Mouse (Mus musculus): ENCODE results near the gene Cbx5. TPM values are rescaled to one million over a fixed set of nuclear protein-coding genes. Genes with fewer than 3 reads are reported as not detected.
A peak's percentile ranks its signal among the peaks of the same experiment; 100 is the strongest.

Gene Cbx5
- polyA plus RNA-seq, 1 experiment = 26.9 TPM

- H3K27me3 ChIP-seq (replicated peaks; ENCODE audit: control insufficient read depth, insufficient read depth, low read length) = no peaks in the 10 kb centered on the region
- no peak for TF ChIP-seq POLR2A (IDR thresholded peaks at IDR 0.05; ENCODE audit: low read depth, low read length)
- no peak for TF ChIP-seq CTCF (conservative IDR thresholded peaks at IDR 0.05; ENCODE audit: insufficient read depth, insufficient read length, low read depth, low read length)
- H3K4me1 ChIP-seq (ENCODE audit: control insufficient read depth, insufficient read depth, low read length) = no peaks in the 10 kb centered on the region
- 73% methylated on average over 5 of the region's 5 CpGs for WGBS
- no peaks in the 10 kb centered on the region for H3K36me3 ChIP-seq (ENCODE audit: control insufficient read depth, insufficient read depth, low read length)
- no peak overlapping the region for H3K27ac ChIP-seq (ENCODE audit: insufficient read depth, low read depth, low read length)
- H3K4me3 ChIP-seq (ENCODE audit: insufficient read depth, low read depth, low read length) = no peak overlapping the region
- DNase-seq = no peak
Measured at GRCm38 (mm10) chr15:103259162-103259561, 19.5 kb upstream of the Cbx5 start.

DNA sequence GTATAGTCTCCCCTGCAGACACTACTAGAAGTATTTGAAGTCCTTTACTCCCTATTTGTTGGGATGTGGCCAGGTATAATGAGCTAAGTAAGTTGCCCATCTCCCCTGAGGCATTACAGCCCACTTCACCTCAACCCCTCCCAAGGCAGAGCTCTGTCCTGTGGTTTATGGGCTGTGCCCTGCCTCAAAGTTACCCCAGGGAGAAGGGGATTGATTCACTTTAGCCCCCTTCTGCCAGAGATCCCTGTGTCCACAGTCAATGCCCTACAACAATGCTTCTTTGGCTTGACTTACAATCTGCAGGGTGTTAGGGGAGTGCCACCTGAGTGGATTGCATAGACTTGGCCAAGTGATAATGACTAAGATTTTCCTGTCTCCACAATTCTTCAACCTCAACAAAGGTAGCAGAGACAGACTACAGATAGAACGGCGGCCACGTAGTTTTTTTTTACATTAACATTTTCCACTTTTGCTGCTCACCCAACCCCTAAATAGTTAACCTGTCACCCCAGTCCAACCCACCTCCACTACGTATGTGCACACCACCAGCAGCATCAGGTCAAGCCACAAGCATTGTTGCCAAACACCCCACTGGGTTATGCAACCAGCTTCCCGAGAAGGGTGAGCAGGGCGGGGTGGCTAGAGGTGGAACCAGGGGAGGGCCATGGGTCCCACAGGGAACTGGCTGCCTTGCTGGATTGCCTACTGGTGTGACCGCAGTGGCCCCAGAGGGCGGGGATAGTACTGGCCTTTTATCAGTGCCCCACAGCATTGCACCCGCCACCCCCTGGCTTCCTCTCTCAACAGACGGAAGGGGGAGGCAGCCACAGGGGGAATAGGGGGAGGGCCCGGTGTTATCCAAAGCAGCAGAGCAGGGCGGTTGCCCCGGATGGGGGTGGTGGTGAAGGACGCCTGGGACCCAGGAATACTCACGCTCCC is 18.4 kb upstream of the Cbx5 start, which contains the start of gene Nfe2:
Gene Nfe2 (minus strand): TSS at position 614 of the 939 bp plus-strand sequence.
- 30% methylated on average over 15 of the region's 15 CpGs for WGBS
- Histone ChIP-seq H3K36me3 (ENCODE audit: control insufficient read depth, insufficient read depth, low read length) (no peaks in the 10 kb centered on the region), H3K27me3 (replicated peaks; ENCODE audit: control insufficient read depth, insufficient read depth, low read length) (no peaks in the 10 kb centered on the region), H3K4me3 (ENCODE audit: insufficient read depth, low read depth, low read length) (peak within 1 kb of the TSS; percentile 30; the same call in 1 of the 2 replicates), H3K27ac (ENCODE audit: insufficient read depth, low read depth, low read length) (no peak within 1 kb of the TSS), H3K4me1 (ENCODE audit: control insufficient read depth, insufficient read depth, low read length) (no peaks in the 10 kb centered on the region)
- TF ChIP-seq POLR2A (IDR thresholded peaks at IDR 0.05; ENCODE audit: low read depth, low read length) = no peak
- no peak for TF ChIP-seq CTCF (conservative IDR thresholded peaks at IDR 0.05; ENCODE audit: insufficient read depth, insufficient read length, low read depth, low read length)
- DNase-seq = peak; percentile 77

- Histone ChIP-seq H3K4me3 (ENCODE audit: insufficient read depth, low read depth, low read length) (no peak overlapping the region), H3K36me3 (ENCODE audit: control insufficient read depth, insufficient read depth, low read length) (no peaks in the 10 kb centered on the region), H3K27ac (ENCODE audit: insufficient read depth, low read depth, low read length) (no peak overlapping the region), H3K27me3 (replicated peaks; ENCODE audit: control insufficient read depth, insufficient read depth, low read length) (no peaks in the 10 kb centered on the region), H3K4me1 (ENCODE audit: control insufficient read depth, insufficient read depth, low read length) (no peaks in the 10 kb centered on the region)
- WGBS = 95% methylated on average over 6 of the region's 6 CpGs
- TF ChIP-seq CTCF (conservative IDR thresholded peaks at IDR 0.05; ENCODE audit: insufficient read depth, insufficient read length, low read depth, low read length) (no peak), POLR2A (IDR thresholded peaks at IDR 0.05; ENCODE audit: low read depth, low read length) (no peak)
- no peak for DNase-seq
Measured at GRCm38 (mm10) chr15:103256210-103256986, 16.8 kb upstream of the Cbx5 start.

- no peaks in the 10 kb centered on the region for H3K4me1 ChIP-seq (ENCODE audit: control insufficient read depth, insufficient read depth, low read length)
- H3K27ac ChIP-seq (ENCODE audit: insufficient read depth, low read depth, low read length) = no peak overlapping the region
- H3K4me3 ChIP-seq (ENCODE audit: insufficient read depth, low read depth, low read length) = peak overlapping the region; percentile 37; the same call in 1 of the 2 replicates
- peak; percentile 37 for DNase-seq
- H3K36me3 ChIP-seq (ENCODE audit: control insufficient read depth, insufficient read depth, low read length) = no peaks in the 10 kb centered on the region
- H3K27me3 ChIP-seq (replicated peaks; ENCODE audit: control insufficient read depth, insufficient read depth, low read length) = no peaks in the 10 kb centered on the region
- WGBS = 2% methylated on average over 25 of the region's 25 CpGs
- TF ChIP-seq POLR2A (IDR thresholded peaks at IDR 0.05; ENCODE audit: low read depth, low read length) (no peak), CTCF (conservative IDR thresholded peaks at IDR 0.05; ENCODE audit: insufficient read depth, insufficient read length, low read depth, low read length) (no peak)
Measured at GRCm38 (mm10) chr15:103255169-103255568, 15.6 kb upstream of the Cbx5 start.

DNA sequence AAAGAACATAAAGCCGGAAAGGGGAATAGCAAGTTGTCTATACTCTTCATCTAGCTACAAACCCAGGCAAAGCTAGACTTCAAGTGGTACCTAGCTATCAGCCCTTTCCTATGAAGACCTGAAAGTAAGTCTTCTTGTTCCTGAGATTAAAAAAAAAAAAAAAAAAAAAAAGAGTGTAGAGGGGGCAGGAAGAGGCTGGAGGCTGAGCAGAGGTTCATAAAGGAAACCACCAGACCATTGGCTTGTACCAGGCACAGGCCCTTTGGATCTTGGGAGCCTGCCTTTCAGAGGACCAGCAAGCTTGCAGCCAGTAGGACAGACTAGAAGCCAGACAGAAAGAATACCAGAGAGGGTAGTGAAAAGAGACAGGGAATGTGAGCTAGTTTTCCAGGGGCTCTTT is 13.7 kb upstream of the Cbx5 start:
- no peak for DNase-seq
- no peaks in the 10 kb centered on the region for H3K4me1 ChIP-seq (ENCODE audit: control insufficient read depth, insufficient read depth, low read length)
- H3K27ac ChIP-seq (ENCODE audit: insufficient read depth, low read depth, low read length) = no peak overlapping the region
- no peaks in the 10 kb centered on the region for H3K36me3 ChIP-seq (ENCODE audit: control insufficient read depth, insufficient read depth, low read length)
- no peak overlapping the region for H3K4me3 ChIP-seq (ENCODE audit: insufficient read depth, low read depth, low read length)
- H3K27me3 ChIP-seq (replicated peaks; ENCODE audit: control insufficient read depth, insufficient read depth, low read length) = no peaks in the 10 kb centered on the region
- WGBS = 89% methylated on average over 1 of the region's 1 CpGs
- TF ChIP-seq CTCF (conservative IDR thresholded peaks at IDR 0.05; ENCODE audit: insufficient read depth, insufficient read length, low read depth, low read length) (no peak), POLR2A (IDR thresholded peaks at IDR 0.05; ENCODE audit: low read depth, low read length) (no peak)

GRCm38 (mm10) chr15:103252660-103253059 is 13.0 kb upstream of the Cbx5 start:
- no peaks in the 10 kb centered on the region for H3K4me1 ChIP-seq (ENCODE audit: control insufficient read depth, insufficient read depth, low read length)
- no peak overlapping the region for H3K4me3 ChIP-seq (ENCODE audit: insufficient read depth, low read depth, low read length)
- WGBS = 81% methylated on average over 3 of the region's 3 CpGs
- H3K27me3 ChIP-seq (replicated peaks; ENCODE audit: control insufficient read depth, insufficient read depth, low read length) = no peaks in the 10 kb centered on the region
- no peak for DNase-seq
- H3K36me3 ChIP-seq (ENCODE audit: control insufficient read depth, insufficient read depth, low read length) = no peaks in the 10 kb centered on the region
- TF ChIP-seq POLR2A (IDR thresholded peaks at IDR 0.05; ENCODE audit: low read depth, low read length) = no peak
- no peak overlapping the region for H3K27ac ChIP-seq (ENCODE audit: insufficient read depth, low read depth, low read length)

- TF ChIP-seq POLR2A (IDR thresholded peaks at IDR 0.05; ENCODE audit: low read depth, low read length) (no peak), CTCF (conservative IDR thresholded peaks at IDR 0.05; ENCODE audit: insufficient read depth, insufficient read length, low read depth, low read length) (no peak)
- WGBS = 86% methylated on average over 1 of the region's 1 CpGs
- Histone ChIP-seq H3K27me3 (replicated peaks; ENCODE audit: control insufficient read depth, insufficient read depth, low read length) (no peaks in the 10 kb centered on the region), H3K4me1 (ENCODE audit: control insufficient read depth, insufficient read depth, low read length) (no peaks in the 10 kb centered on the region), H3K27ac (ENCODE audit: insufficient read depth, low read depth, low read length) (no peak overlapping the region), H3K4me3 (ENCODE audit: insufficient read depth, low read depth, low read length) (no peak overlapping the region), H3K36me3 (ENCODE audit: control insufficient read depth, insufficient read depth, low read length) (peaks cover 8% of the 10 kb centered on the region)
- DNase-seq = no peak
Measured at GRCm38 (mm10) chr15:103251595-103251994, 12.0 kb upstream of the Cbx5 start.
